In genomic region chr2:178519321-178519720, GRCm38 (mm10) we compare ENCODE assay signal across 18 mouse cellular contexts.
DNase-seq lines count a peak whose midpoint lies in the region; ATAC-seq lines count a peak whose summit lies in the region.
"Had no signal": no experiment of that assay in that cellular context is flagged by ENCODE, and none has a peak within 500 bp of the region (broad histone marks: within the 10 kb centered on the region; RNA-seq: fewer than 3 reads in every experiment).

No protein-coding gene starts in this region.

- no peak overlapping the region for H3K27ac ChIP-seq in forebrain, embryonic 16.5 days (ENCODE audit: low read length)
- H3K27ac ChIP-seq: embryonic facial prominence, embryonic 12.5 days; forebrain, embryonic 13.5 days; gastrocnemius, adult 2 months; heart, embryonic 15.5 days; hindbrain, embryonic 13.5 days; hindbrain, postnatal 0 days had no signal

- no peaks in the 10 kb centered on the region for H3K36me3 ChIP-seq in forebrain, embryonic 16.5 days (ENCODE audit: control insufficient read depth, insufficient read depth)
- H3K36me3 ChIP-seq: embryonic facial prominence, embryonic 12.5 days; heart, embryonic 15.5 days; hindbrain, embryonic 13.5 days had no signal

- peaks cover 6% of the 10 kb centered on the region for H3K4me1 ChIP-seq in forebrain, embryonic 16.5 days (replicated peaks; ENCODE audit: control insufficient read depth, insufficient read depth, low read length)

- no peak for ATAC-seq in erythroblast, adult 5-6 weeks (replicated peaks; ENCODE audit: low FRiP score, poor library complexity, severe bottlenecking)
- no peak for ATAC-seq in forebrain, embryonic 16.5 days
- ATAC-seq: forebrain, embryonic 13.5 days; hindbrain, postnatal 0 days had no signal

- H3K4me3 ChIP-seq in forebrain, embryonic 16.5 days (replicated peaks; ENCODE audit: low read length), result no peak overlapping the region
- H3K4me3 ChIP-seq: embryonic facial prominence, embryonic 12.5 days; forebrain, embryonic 13.5 days; gastrocnemius, adult 2 months; heart, embryonic 15.5 days; hindbrain, embryonic 13.5 days had no signal

- H3K9ac ChIP-seq in forebrain, embryonic 16.5 days (replicated peaks; ENCODE audit: low read depth, low read length), result no peak overlapping the region
- H3K9ac ChIP-seq: embryonic facial prominence, embryonic 12.5 days; forebrain, embryonic 13.5 days; heart, embryonic 15.5 days; hindbrain, embryonic 13.5 days had no signal

- WGBS in forebrain, embryonic 16.5 days, result 82% methylated on average over 4 of the region's 4 CpGs

- no peak overlapping the region for H3K4me2 ChIP-seq in forebrain, embryonic 16.5 days (ENCODE audit: low read length)
- H3K4me2 ChIP-seq: embryonic facial prominence, embryonic 12.5 days; forebrain, embryonic 13.5 days; heart, embryonic 11.5 days; heart, embryonic 15.5 days; hindbrain, embryonic 13.5 days had no signal

- DNase-seq in cerebellum, adult 11 months, result peak; percentile 28
- peak; percentile 43 to 57 for DNase-seq in cerebellum, adult 18-20 months
- peak; percentile 69 for DNase-seq in cerebellum, adult 9-11 months
- no peak for DNase-seq in layer of hippocampus, postnatal 10 days (ENCODE audit: low spot score in 2 of 2)
- DNase-seq: adrenal gland, adult 8-10 months; adrenal gland, postnatal 36 days; gastrocnemius, adult 2 months; gastrocnemius, postnatal 25 days; heart, postnatal 14 days; kidney, adult 11 months had no signal

- no peaks in the 10 kb centered on the region for H3K27me3 ChIP-seq in forebrain, embryonic 16.5 days (replicated peaks; ENCODE audit: control insufficient read depth, insufficient read depth, low read length)
- H3K27me3 ChIP-seq: forebrain, embryonic 13.5 days; heart, embryonic 15.5 days had no signal

- no peaks in the 10 kb centered on the region for H3K9me3 ChIP-seq in forebrain, embryonic 16.5 days (ENCODE audit: control insufficient read depth, low read length)
- H3K9me3 ChIP-seq: embryonic facial prominence, embryonic 12.5 days; forebrain, embryonic 13.5 days; heart, embryonic 15.5 days; hindbrain, embryonic 13.5 days had no signal

Comparison
In these comparisons a context has a peak if more than half of its experiments do, and no peak if none do; other contexts are left out.
1. DNase-seq: peak in cerebellum, adult 11 months (single experiment), cerebellum, adult 18-20 months (2 of 2) and cerebellum, adult 9-11 months (single experiment); none in layer of hippocampus, postnatal 10 days (0 of 2).